Mouse (Mus musculus) ES-Bruce4 (cell line): ENCODE data around the gene Cryab. TPM values are rescaled to one million over a fixed set of nuclear protein-coding genes. Genes with fewer than 3 reads are reported as not detected.

Experiments
- H3K27ac ChIP-seq: 2 replicates; pipeline ENCODE4 v1.5.1; 2012; ENCODE audit warnings: low read length, inconsistent platforms; ENCODE audit not compliant: insufficient read depth
- H3K27me3 ChIP-seq: 2 replicates; pipeline ENCODE4 v1.6.1; 2012; ENCODE audit warnings: mild to moderate bottlenecking, low read length, inconsistent platforms; ENCODE audit not compliant: control insufficient read depth, poor library complexity, insufficient read depth, severe bottlenecking
- H3K36me3 ChIP-seq: 2 replicates; pipeline ENCODE4 v1.6.1; 2012; ENCODE audit warnings: inconsistent platforms, mild to moderate bottlenecking, low read length, moderate library complexity; ENCODE audit not compliant: control insufficient read depth, poor library complexity, insufficient read depth, severe bottlenecking
- H3K4me1 ChIP-seq: one replicate; pipeline ENCODE4 v1.8.1; 2011; ENCODE audit warnings: low read length; ENCODE audit not compliant: control insufficient read depth, insufficient read depth
- H3K4me3 ChIP-seq: 2 replicates; pipeline ENCODE4 v1.5.1; 2011; ENCODE audit warnings: low read depth, mild to moderate bottlenecking, low read length
- H3K9ac ChIP-seq: 2 replicates; pipeline ENCODE4 v1.6.1; 2012; ENCODE audit warnings: low read depth, mild to moderate bottlenecking, inconsistent platforms; ENCODE audit not compliant: poor library complexity, severe bottlenecking
- H3K9me3 ChIP-seq: replicated peaks from 2 replicates; pipeline ENCODE4 v1.6.1; 2012; ENCODE audit warnings: mild to moderate bottlenecking, low read length, inconsistent platforms; ENCODE audit not compliant: control insufficient read depth, poor library complexity, insufficient read depth, severe bottlenecking
- CTCF ChIP-seq: IDR thresholded peaks from one replicate; pipeline ENCODE4 v1.8.1; 2011; ENCODE audit warnings: low read depth, low read length
- EP300 ChIP-seq: IDR thresholded peaks from 2 replicates; pipeline ENCODE4 v1.6.1; 2011; ENCODE audit warnings: low read depth, low read length; ENCODE audit not compliant: insufficient read depth
- POLR2A ChIP-seq: IDR thresholded peaks from one replicate; pipeline ENCODE4 v1.8.1; 2011; ENCODE audit warnings: low read length; ENCODE audit not compliant: insufficient read depth
- polyA plus RNA-seq: library from polyadenylated mRNA; stranded (reverse); fragments of >200 nt; gene quantifications from 2 replicates; pipeline ENCODE4 v1.2.4, GENCODE M21; 2011; ENCODE audit warnings: low read depth; ENCODE audit not compliant: missing spikeins, insufficient read depth, insufficient read length

Gene Cryab
- polyA plus RNA-seq, 1 experiment = 125 TPM

GRCm38 (mm10) chr9:50746214-50746677 is 4.9 kb upstream of the Cryab start, which contains the start of gene 2310030G06Rik:
2310030G06Rik (minus strand) TSS chr9:50746536.
- TF ChIP-seq POLR2A (no peak), EP300 (0 out of 2 replicates have a peak, but pooled peaks have one; percentile 42), CTCF (peak; percentile 28)
- Histone ChIP-seq H3K36me3 (no peaks in the 10 kb centered on the region), H3K9me3 (no peaks in the 10 kb centered on the region), H3K4me3 (peak within 1 kb of the TSS; percentile 95), H3K9ac (peak within 1 kb of the TSS; percentile 65), H3K27ac (peak within 1 kb of the TSS; percentile 62), H3K4me1 (peaks cover 2% of the 10 kb centered on the region), H3K27me3 (no peaks in the 10 kb centered on the region)

- no peak overlapping the region for H3K9ac ChIP-seq
- H3K4me3 ChIP-seq = no peak overlapping the region
- no peaks in the 10 kb centered on the region for H3K36me3 ChIP-seq
- TF ChIP-seq POLR2A (no peak), EP300 (no peak), CTCF (no peak)
- no peak overlapping the region for H3K27ac ChIP-seq
- peaks cover 2% of the 10 kb centered on the region for H3K4me1 ChIP-seq
- H3K27me3 ChIP-seq = no peaks in the 10 kb centered on the region
- H3K9me3 ChIP-seq = no peaks in the 10 kb centered on the region
These were observed 419 bp upstream of the Cryab start for GRCm38 (mm10) chr9:50750706-50751105.

- Histone ChIP-seq H3K27ac (no peak within 1 kb of the TSS), H3K4me3 (peak within 1 kb of the TSS; percentile 26), H3K36me3 (no peaks in the 10 kb centered on the region), H3K27me3 (no peaks in the 10 kb centered on the region), H3K4me1 (peaks cover 2% of the 10 kb centered on the region), H3K9ac (peak within 1 kb of the TSS; percentile 1; the same call in 1 of the 2 replicates), H3K9me3 (no peaks in the 10 kb centered on the region)
- no peak for TF ChIP-seq EP300
- no peak for TF ChIP-seq CTCF
- no peak for TF ChIP-seq POLR2A
These were observed 1.0 kb downstream of the Cryab start, which contains the start of gene Hspb2 for GRCm38 (mm10) chr9:50752054-50752602. Hspb2 (minus strand) TSS chr9:50752354.

- no peaks in the 10 kb centered on the region for H3K27me3 ChIP-seq
- H3K36me3 ChIP-seq = no peaks in the 10 kb centered on the region
- TF ChIP-seq EP300 (no peak), POLR2A (no peak), CTCF (no peak)
- H3K27ac ChIP-seq = no peak overlapping the region
- H3K4me1 ChIP-seq = peaks cover 2% of the 10 kb centered on the region
- H3K9me3 ChIP-seq = no peaks in the 10 kb centered on the region
- no peak overlapping the region for H3K9ac ChIP-seq
- no peak overlapping the region for H3K4me3 ChIP-seq
These were observed 1.9 kb downstream of the Cryab start for GRCm38 (mm10) chr9:50752784-50753615.

- Histone ChIP-seq H3K27me3 (no peaks in the 10 kb centered on the region), H3K27ac (no peak overlapping the region), H3K4me3 (no peak overlapping the region), H3K9ac (no peak overlapping the region), H3K36me3 (no peaks in the 10 kb centered on the region), H3K4me1 (peaks cover 2% of the 10 kb centered on the region), H3K9me3 (no peaks in the 10 kb centered on the region)
- TF ChIP-seq EP300 (no peak), POLR2A (no peak), CTCF (no peak)
These were observed 2.8 kb downstream of the Cryab start for GRCm38 (mm10) chr9:50753947-50754346.
